Mouse (Mus musculus): ENCODE results near the gene N4bp2l1.
"Not testable (repeated sequence)": the region's sequence is repeated elsewhere in the genome, so short reads cannot be mapped to it uniquely, and the experiment has no call there.

Gene N4bp2l1

GRCm38 (mm10) chr5:150597088-150597487 lies at the start of gene N4bp2l1:
TSS of gene N4bp2l1 (minus strand) at chr5:150597188.
- DNase-seq (ENCODE audit: low spot score): no peak

- DNase-seq (ENCODE audit: low spot score): peak; percentile 38
These were observed 47.9 kb upstream of the N4bp2l1 start for GRCm38 (mm10) chr5:150644926-150645325.

GRCm38 (mm10) chr5:150643390-150643789 lies 46.4 kb upstream of the N4bp2l1 start:
- DNase-seq (ENCODE audit: low spot score): not testable (repeated sequence)

DNA sequence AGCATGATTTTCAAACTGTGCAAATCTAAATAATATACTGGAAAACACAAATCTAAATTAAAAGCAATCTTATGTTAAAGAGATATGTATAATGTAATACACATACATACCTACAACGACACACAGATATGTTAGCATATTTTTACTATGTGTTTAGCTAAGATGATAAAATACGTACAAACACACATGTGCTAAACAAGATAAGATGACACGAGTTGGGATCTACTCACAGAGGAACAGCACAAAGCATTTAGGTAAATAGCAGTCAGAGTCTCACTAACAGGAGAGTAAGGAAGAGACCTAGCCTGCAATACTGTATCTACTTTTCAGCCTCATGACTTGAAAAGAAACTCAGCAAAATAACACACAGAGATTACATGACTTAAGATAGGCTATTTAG lies 44.5 kb upstream of the N4bp2l1 start:
- peak; percentile 62 for DNase-seq (ENCODE audit: low spot score)

DNA sequence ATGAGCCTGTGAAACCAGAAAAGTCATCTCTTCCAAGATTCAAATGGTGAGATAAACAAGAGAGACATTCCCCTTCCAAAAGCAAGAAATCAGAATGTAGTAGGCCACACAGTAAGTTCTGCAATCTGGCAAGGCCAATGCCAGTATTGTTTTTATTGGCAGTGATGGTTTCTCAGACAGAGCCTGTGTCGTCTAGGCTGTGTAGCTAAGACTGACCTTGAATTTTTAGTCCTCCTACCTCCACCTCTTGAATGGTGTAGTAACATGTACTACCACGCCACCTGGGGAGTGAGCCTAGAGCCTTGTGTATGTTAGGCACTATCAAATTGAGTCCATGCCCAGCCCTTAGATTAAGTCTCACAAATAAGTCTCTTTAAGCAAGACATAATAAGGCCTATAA lies 32.7 kb upstream of the N4bp2l1 start:
- DNase-seq (ENCODE audit: low spot score): no peak

DNA sequence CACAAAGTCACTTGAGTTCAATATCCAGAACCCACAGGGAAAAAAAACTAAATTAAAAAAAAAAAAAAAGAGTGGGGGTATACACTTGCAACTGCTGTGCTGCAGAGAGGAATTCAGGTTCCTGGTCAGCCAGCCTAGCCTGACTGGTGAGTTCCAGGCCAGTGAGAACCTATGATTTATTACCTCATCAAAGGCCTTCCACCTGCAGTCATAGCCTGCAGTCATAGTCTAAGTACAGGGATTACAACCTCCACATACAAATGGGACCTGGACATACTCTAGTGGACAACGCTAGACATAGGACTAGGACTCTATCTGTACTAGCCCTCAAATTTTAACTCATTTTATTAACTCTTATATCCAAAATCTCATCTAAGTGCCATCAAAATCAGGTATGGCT lies 32.3 kb upstream of the N4bp2l1 start:
- no peak for DNase-seq (ENCODE audit: low spot score)

DNA sequence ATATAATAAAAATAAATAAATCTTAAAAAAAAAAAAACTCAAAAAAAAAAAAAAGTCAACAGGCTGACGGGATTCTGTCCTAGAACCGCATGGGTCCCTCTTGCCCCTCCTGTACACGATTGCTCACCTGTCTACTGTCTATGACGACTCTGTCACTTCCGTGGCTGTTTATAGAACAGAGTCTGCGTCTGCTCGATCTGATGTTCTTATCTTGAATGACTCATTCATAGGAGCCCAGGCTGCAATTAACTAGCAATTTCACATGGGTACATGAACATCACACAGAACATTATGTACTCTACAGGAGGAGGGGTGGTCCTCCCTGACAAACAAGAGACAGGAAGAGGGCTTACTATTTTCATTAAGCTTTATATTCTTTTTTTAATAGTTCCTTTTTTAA lies 28.5 kb upstream of the N4bp2l1 start:
- DNase-seq (ENCODE audit: low spot score): no peak

GRCm38 (mm10) chr5:150622792-150623191 lies 25.8 kb upstream of the N4bp2l1 start:
- no peak for DNase-seq (ENCODE audit: low spot score)

DNA sequence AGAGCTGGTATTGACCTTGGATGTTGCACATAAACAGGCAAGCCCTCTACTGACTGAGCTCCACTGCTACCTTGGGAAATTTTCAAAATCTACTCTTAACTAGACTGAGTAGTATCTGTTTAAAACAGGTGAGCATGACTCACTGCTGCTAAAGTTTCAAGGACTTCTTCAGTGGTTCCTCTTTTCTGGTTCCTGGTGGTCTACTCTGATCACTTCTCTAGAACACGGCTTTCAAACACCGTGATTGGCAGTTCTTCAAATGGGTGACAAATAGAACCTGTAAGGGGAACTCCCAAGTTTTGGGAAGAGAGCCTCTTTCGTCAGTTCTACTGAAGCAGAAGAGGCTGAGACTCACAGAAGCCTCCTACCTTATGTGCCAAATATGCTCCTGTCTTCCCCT lies 24.6 kb upstream of the N4bp2l1 start:
- no peak for DNase-seq (ENCODE audit: low spot score)

GRCm38 (mm10) chr5:150620588-150621135 lies 23.7 kb upstream of the N4bp2l1 start:
- DNase-seq (ENCODE audit: low spot score): no peak

GRCm38 (mm10) chr5:150618599-150619355 lies 21.8 kb upstream of the N4bp2l1 start:
- DNase-seq (ENCODE audit: low spot score): no peak

DNA sequence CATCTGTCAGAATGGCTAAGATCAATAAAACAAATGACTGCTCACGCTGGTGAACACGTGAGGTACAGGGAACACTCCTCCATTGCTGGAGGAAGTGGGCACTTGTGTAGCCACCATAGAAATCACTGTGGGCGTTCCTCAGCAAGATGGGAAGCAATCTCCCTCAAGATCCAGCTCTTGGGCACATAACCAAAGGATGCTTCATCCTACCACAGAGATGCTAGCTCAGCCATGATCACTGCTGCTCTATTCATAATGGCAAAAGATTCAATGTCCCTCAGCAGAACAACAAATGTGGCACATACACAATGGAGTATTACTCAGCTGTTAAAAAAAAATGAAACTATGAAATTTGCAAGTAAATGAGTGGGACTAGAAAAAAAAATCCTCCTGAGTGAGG lies 19.7 kb upstream of the N4bp2l1 start:
- no peak for DNase-seq (ENCODE audit: low spot score)

DNA sequence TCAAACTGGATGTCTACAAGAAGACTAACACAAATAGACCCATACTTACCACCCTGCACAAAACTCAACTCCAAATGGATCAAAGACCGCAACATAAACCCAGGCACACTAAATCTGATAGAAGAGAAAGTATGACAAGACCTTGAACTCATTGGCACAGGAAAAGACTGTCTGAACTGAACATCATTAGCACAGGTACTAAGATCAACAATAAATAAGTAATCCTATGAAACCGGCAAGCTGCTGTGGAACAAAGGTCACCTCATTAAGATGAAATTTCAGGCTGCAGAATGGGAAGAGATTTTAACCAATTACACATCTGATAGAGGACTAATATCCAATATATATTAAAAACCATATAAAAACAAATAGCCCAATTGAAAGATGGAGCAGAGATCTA lies 19.2 kb upstream of the N4bp2l1 start:
- DNase-seq (ENCODE audit: low spot score): no peak

DNA sequence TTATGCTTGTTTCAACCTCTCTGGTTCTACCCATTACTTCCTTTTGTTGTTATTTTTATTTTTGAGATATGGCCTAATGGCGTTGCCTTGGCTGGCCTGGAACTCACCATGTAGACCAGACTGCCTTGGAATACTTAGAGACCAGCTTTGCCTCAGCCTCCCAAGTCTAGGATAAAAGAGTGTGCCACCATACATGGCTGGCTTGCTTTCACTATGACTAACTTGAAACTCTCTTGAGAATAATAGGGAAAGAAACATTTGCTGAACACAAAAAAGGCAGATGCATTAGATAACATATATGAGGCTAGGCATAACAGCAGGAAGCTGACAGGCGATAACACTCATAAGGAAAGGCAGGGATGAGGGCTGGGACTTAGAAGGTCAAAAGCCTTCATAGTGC lies 17.1 kb upstream of the N4bp2l1 start:
- no peak for DNase-seq (ENCODE audit: low spot score)

- no peak for DNase-seq (ENCODE audit: low spot score)
These were observed 14.7 kb upstream of the N4bp2l1 start for GRCm38 (mm10) chr5:150611697-150612096.

DNA sequence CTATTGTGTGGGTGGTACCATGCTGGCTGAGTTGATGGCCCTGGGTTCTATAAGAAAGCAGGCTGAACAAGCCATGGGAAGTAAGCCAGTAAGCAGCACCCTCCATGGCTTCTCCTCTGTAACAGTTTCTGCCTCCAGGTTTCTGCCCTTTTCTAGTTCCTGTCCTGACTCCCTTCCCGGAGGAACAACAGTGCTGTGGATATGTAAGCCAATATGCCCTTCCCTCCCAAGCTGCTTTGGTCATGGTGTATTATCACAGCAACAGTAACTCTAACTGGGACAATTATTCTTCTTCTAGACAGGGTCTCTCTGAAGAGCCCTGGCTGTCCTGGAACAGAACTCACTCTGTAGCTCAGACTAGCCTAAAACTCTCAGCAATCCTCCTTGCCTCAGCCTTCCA lies 14.1 kb upstream of the N4bp2l1 start:
- no peak for DNase-seq (ENCODE audit: low spot score)

GRCm38 (mm10) chr5:150607631-150608030 lies 10.6 kb upstream of the N4bp2l1 start:
- DNase-seq (ENCODE audit: low spot score): no peak

DNA sequence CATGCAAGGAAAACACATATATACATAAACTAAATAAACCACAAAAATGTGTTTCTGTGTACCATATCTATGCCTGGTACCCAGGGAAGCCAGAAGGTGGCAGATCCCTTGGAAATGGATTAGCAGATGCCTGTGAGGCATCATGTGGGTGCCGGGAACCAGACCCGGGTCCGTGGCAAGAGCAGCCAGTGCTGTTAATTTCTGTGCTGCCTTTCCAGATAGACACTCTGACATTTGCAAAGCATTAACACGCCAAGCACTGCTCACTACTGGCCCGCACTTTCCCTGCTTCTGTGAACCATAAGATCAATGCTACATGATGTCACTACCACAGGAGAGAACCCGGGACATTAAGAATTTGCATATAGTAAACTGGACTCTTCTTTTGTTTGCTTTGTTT lies 9.1 kb upstream of the N4bp2l1 start:
- DNase-seq (ENCODE audit: low spot score): no peak

DNA sequence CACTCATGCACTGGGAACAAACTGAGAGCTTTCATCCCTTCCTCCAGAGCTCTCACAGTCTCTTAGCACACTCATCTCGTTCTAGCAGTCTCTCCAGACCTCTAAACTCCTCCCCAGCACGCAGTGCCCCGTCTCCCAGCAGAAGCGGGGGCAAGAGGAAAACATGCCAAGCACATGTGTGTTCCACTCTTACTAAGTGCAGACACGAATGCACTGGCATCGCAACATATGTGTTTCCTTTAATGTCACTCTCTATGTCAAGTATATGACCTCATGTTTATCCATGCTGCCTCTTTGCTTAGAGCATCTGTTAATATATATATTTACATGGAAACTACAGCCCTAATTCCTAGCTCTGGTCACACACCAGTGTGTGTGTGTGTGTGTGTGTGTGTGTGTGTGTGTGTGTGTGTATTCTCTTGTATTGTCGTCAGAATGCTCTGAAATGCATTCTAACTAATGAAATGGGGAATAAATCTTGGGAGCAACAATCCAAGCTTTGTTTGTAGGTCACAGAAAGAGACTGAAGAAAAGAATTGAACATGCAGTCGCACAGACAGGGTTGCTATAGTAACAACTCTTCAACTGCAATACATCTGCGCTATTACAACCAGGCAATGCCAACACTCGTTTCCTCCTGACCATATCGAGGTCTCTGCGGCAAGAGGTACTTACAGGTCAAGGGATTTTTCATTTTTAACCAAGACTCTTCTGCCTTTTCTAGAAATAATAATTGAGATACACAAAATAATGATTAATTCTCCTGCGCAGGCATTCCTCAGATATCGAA lies 4.6 kb upstream of the N4bp2l1 start:
- no peak for DNase-seq (ENCODE audit: low spot score)

GRCm38 (mm10) chr5:150600554-150601440 lies 3.8 kb upstream of the N4bp2l1 start:
- DNase-seq (ENCODE audit: low spot score): no peak

DNA sequence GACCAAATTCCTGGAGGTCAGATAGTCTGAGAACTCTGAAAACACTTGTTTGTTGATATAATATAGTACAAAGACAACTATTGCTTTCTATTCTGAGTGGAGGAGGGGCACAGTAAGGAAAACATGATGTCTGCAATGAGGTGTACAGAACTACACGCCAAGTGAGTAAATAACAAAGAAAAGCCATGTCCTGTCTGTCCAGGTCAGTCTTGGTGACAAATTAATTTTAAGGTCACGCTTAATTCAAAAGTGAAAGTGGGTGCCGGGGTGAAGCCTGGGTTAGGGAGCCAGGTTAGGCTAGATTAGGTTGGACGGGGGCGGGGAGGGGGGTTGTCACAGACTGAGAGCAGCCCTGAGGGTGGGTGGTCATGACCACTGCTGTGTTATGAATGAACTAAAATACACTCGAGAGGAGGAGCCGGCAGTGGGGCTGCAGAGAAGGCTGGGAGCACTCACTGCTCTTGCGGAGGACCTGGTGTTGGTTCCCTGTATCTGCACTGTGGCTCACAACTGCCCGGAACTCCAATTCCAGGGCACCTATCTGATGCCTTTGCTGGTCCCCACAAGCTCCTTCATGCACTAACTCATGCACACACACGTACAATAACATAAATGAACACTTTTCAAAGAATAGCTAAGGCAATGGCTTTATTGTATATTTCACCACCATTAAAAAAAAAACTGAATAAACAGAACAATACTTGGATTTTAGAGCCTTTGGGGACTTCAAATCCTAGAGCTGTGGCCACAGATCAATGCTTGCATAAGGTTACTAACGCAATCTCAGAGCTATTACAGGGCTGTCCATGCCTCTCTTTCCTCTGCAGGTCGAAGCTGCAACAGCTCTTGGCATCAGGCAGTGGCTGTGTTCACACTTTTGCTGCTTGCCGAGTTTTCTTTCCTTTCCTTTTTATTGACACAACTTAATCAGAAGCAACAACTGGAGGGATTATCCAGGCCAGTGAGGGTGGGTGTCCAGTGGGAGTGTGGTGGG lies 2.6 kb upstream of the N4bp2l1 start:
- no peak for DNase-seq (ENCODE audit: low spot score)

Data from c-Kit-positive CD71-positive TER-119-positive erythroid progenitor cells, embryonic 14.5 days (primary cell).